Mouse (Mus musculus): ENCODE data around the gene Abca1.

- TF ChIP-seq CTCF (conservative IDR thresholded peaks at IDR 0.05; ENCODE audit: insufficient read depth, insufficient read length, low read depth, low read length): no peak
- TF ChIP-seq POLR2A (IDR thresholded peaks at IDR 0.05; ENCODE audit: low read depth, low read length): no peak
These were observed 10.1 kb downstream of the Abca1 start for GRCm38 (mm10) chr4:53149644-53150043.
